Mouse (Mus musculus) myocyte (in vitro differentiated cells): ENCODE measurements at regions not wholly inside any gene's neighbourhood (a gene's known extent, or its start where the extent isn't known, plus 50 kb on each side); places are given as distances from the start of the nearest gene placed in this dataset.

Experiments
- H3K27me3 ChIP-seq: one replicate; pipeline ENCODE4 v1.6.1; 2011; ENCODE audit not compliant: control insufficient read depth, insufficient read depth, insufficient read length
- H3K36me3 ChIP-seq: one replicate; pipeline ENCODE4 v1.6.1; 2011; ENCODE audit not compliant: control insufficient read depth, insufficient read depth
- H3K4me2 ChIP-seq: one replicate; pipeline ENCODE4 v1.6.1; 2011; ENCODE audit warnings: low read depth, control low read depth
- H3K4me3 ChIP-seq: one replicate; pipeline ENCODE4 v1.5.1; 2011; ENCODE audit warnings: mild to moderate bottlenecking, control low read depth, moderate library complexity
- H3K79me2 ChIP-seq: one replicate; pipeline ENCODE4 v1.6.1; 2011; ENCODE audit not compliant: control insufficient read depth, insufficient read depth
- H3ac ChIP-seq: one replicate; pipeline ENCODE4 v1.6.1; 2011; ENCODE audit not compliant: control insufficient read depth, insufficient read length
- CEBPB ChIP-seq: IDR thresholded peaks from 2 replicates; pipeline ENCODE4 v1.6.1; 2011; ENCODE audit warnings: mild to moderate bottlenecking, moderate library complexity; ENCODE audit not compliant: poor library complexity, insufficient read depth, severe bottlenecking
- E2F4 ChIP-seq: IDR thresholded peaks from one replicate; pipeline ENCODE4 v1.6.1; 2011; ENCODE audit warnings: mild to moderate bottlenecking, control low read depth, moderate library complexity; ENCODE audit not compliant: insufficient read depth
- MAX ChIP-seq: IDR thresholded peaks from one replicate; pipeline ENCODE4 v1.6.1; 2011; ENCODE audit warnings: low read depth, mild to moderate bottlenecking, control low read depth
- MYOD1 ChIP-seq, 3 experiments: IDR thresholded peaks; one replicate each; pipeline ENCODE4 v1.6.1; 2011; ENCODE audit warnings: control low read depth in 2 of 3, low read depth in 2 of 3, mild to moderate bottlenecking in 2 of 3, moderate library complexity in 1 of 3; ENCODE audit not compliant: insufficient read length in 2 of 3, control insufficient read depth in 1 of 3
- MYOG ChIP-seq, 3 experiments: IDR thresholded peaks; one replicate each; pipeline ENCODE4 v1.6.1; 2011; ENCODE audit warnings: control low read depth in 2 of 3, low read depth in 2 of 3, mild to moderate bottlenecking in 2 of 3; ENCODE audit not compliant: insufficient read length in 2 of 3, control insufficient read depth in 1 of 3, insufficient read depth in 1 of 3
- POLR2A ChIP-seq: IDR thresholded peaks from one replicate; pipeline ENCODE4 v1.6.1; 2011; ENCODE audit warnings: low read depth, mild to moderate bottlenecking, control low read depth, moderate library complexity; ENCODE audit not compliant: insufficient read length
- POLR2AphosphoS2 ChIP-seq: IDR thresholded peaks from one replicate; pipeline ENCODE4 v1.6.1; 2011; ENCODE audit warnings: low read depth, control low read depth; ENCODE audit not compliant: insufficient read length
- REST ChIP-seq: IDR thresholded peaks from one replicate; pipeline ENCODE4 v1.6.1; 2011; ENCODE audit warnings: mild to moderate bottlenecking, control low read depth, moderate library complexity; ENCODE audit not compliant: insufficient read depth, insufficient read length
- SRF ChIP-seq: IDR thresholded peaks from one replicate; pipeline ENCODE4 v1.6.1; 2011; ENCODE audit warnings: low read depth; ENCODE audit not compliant: control insufficient read depth, insufficient read length
- TCF12 ChIP-seq: IDR thresholded peaks from one replicate; pipeline ENCODE4 v1.6.1; 2011; ENCODE audit warnings: mild to moderate bottlenecking, control low read depth; ENCODE audit not compliant: poor library complexity, insufficient read depth, severe bottlenecking
- TCF3 ChIP-seq: IDR thresholded peaks from one replicate; pipeline ENCODE4 v1.6.1; 2011; ENCODE audit warnings: low read depth, control low read depth; ENCODE audit not compliant: insufficient read length
- USF1 ChIP-seq: IDR thresholded peaks from one replicate; pipeline ENCODE4 v1.6.1; 2011; ENCODE audit warnings: low read depth, mild to moderate bottlenecking, control low read depth, moderate library complexity

- no peaks in the 10 kb centered on the region for H3K79me2 ChIP-seq
- no peaks in the 10 kb centered on the region for H3K27me3 ChIP-seq
- H3K36me3 ChIP-seq, result no peaks in the 10 kb centered on the region
- H3ac ChIP-seq, result no peak overlapping the region
- H3K4me3 ChIP-seq, result no peak overlapping the region
- H3K4me2 ChIP-seq, result no peak overlapping the region
- TF ChIP-seq MYOG (IDR thresholded peaks at IDR 0.05; ENCODE audit: control insufficient read depth in 1 of 3, insufficient read depth in 1 of 3, insufficient read length in 2 of 3, low read depth in 2 of 3) (no peak), MAX (no peak), CEBPB (no peak), TCF3 (no peak), SRF (no peak), USF1 (no peak), E2F4 (no peak), POLR2AphosphoS2 (no peak), REST (no peak), POLR2A (no peak), MYOD1 (IDR thresholded peaks at IDR 0.05; ENCODE audit: control insufficient read depth in 1 of 3, insufficient read length in 2 of 3, low read depth in 2 of 3) (no peak), TCF12 (no peak)
These were observed 112.9 kb upstream of the Tmem189 start for GRCm38 (mm10) chr2:167802494-167802893.

GRCm38 (mm10) chr2:167801389-167801788 lies 111.8 kb upstream of the Tmem189 start:
- Histone ChIP-seq H3K27me3 (no peaks in the 10 kb centered on the region), H3K4me2 (no peak overlapping the region), H3K4me3 (no peak overlapping the region), H3K36me3 (no peaks in the 10 kb centered on the region), H3K79me2 (no peaks in the 10 kb centered on the region), H3ac (no peak overlapping the region)
- TF ChIP-seq REST (no peak), MAX (no peak), E2F4 (no peak), TCF12 (no peak), POLR2AphosphoS2 (no peak), POLR2A (no peak), MYOG (IDR thresholded peaks at IDR 0.05; ENCODE audit: control insufficient read depth in 1 of 3, insufficient read depth in 1 of 3, insufficient read length in 2 of 3, low read depth in 2 of 3) (no peak), CEBPB (no peak), TCF3 (no peak), MYOD1 (IDR thresholded peaks at IDR 0.05; ENCODE audit: control insufficient read depth in 1 of 3, insufficient read length in 2 of 3, low read depth in 2 of 3) (no peak), SRF (no peak), USF1 (no peak)

DNA sequence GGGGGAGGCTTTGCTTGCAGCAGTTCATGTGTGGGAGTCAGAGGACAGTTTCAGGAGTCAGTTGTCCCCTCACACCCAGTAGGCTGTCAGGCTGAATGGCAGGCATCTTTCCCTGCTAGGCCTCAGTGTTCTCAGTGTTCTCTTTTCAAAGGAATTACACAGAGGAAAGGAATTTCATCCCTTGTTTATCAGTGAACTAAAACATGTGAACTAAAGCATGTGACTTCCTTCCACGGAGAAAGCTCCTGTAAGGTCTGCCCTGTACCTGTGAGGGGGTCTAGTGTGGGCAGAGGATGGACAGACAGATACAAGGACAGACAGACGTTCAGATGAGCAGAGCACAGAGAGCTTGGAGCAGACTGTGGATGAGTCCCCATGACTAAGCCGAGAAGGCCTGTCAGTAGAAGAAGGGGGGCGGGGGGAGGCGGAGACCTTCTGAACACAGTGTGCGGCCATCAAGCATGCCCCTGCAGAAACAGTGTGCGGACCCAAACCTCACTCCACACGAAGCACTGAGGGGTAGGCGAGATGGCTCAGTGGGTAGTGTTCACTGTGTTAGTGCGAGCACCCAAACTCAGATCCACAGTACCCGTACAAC lies 111.1 kb upstream of the Tmem189 start:
- Histone ChIP-seq H3K4me2 (no peak overlapping the region), H3K36me3 (no peaks in the 10 kb centered on the region), H3K27me3 (no peaks in the 10 kb centered on the region), H3K4me3 (no peak overlapping the region), H3ac (no peak overlapping the region), H3K79me2 (no peaks in the 10 kb centered on the region)
- TF ChIP-seq MYOG (IDR thresholded peaks at IDR 0.05; ENCODE audit: control insufficient read depth in 1 of 3, insufficient read depth in 1 of 3, insufficient read length in 2 of 3, low read depth in 2 of 3) (no peak), TCF3 (no peak), USF1 (peak; percentile 19), POLR2A (no peak), SRF (no peak)

DNA sequence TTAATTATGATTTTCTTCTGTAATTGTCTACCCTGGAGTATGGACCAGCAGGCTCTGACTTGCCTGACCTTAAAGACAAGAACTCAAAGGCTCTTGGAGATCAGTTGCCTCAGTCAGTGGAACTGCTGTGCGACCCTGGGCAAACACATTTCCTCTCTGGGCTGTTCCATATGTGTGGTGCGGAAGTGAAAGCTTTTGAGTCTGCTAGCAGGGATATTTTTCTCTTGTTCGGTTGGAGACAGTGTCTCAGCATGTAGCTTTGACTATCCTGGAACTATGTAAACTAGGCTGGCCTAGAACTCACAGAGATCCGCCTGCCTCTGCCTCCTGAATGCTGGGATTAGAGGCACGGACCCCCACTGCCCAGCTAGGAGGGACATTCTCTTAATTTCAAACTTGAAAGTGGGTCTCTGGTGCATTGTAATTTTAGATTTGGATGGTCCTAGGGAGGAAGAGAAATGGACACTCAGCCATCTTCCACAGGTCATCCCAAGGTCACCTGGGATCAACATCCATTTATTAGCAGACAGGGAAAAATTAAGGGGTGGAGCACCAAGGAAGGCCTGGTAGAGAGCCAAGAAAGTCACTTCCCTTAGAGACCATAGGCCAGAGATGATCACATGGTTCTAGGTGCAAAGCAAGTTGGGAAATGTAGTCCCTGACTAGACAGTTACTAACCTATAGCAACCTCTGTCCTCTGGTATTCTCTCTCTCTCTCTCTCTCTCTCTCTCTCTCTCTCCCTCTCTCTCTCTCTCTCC lies 110.2 kb upstream of the Tmem189 start:
- Histone ChIP-seq H3K79me2 (no peaks in the 10 kb centered on the region), H3K4me2 (no peak overlapping the region), H3K27me3 (no peaks in the 10 kb centered on the region), H3K36me3 (no peaks in the 10 kb centered on the region), H3K4me3 (no peak overlapping the region), H3ac (no peak overlapping the region)
- TF ChIP-seq REST, result no peak
- no peak for TF ChIP-seq MYOD1 (IDR thresholded peaks at IDR 0.05; ENCODE audit: control insufficient read depth in 1 of 3, insufficient read length in 2 of 3, low read depth in 2 of 3)
- TF ChIP-seq TCF3, result no peak
- TF ChIP-seq SRF, result no peak
- peak; percentile 95 for TF ChIP-seq USF1

DNA sequence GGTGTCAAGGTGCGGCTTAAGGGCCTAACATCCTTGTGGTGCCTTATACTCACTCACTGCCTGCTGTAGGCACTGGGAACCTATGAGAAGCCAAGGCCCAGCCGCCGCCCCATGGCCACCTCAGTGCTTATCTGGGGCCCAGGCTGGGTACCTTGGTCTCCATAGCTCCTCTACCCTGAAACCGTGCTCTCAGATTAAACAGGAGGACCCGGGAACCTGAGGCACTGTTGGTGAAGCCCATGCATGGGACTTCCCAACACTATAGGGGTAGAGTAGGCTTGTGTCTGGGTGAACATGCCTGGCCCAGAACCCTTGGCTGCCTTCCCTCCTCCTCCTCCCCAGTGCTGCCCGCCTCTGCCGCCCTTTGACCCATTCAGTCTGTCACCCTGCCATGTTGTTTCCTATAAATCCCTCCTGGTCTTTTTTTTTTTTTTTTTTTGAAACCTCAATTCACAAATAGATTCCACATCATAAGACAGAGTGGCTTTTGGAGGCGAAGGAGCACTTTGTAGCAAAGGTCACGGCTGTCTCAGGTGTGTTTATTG lies 109.4 kb upstream of the Tmem189 start:
- Histone ChIP-seq H3ac (no peak overlapping the region), H3K79me2 (no peaks in the 10 kb centered on the region), H3K4me2 (no peak overlapping the region), H3K4me3 (no peak overlapping the region), H3K27me3 (no peaks in the 10 kb centered on the region), H3K36me3 (no peaks in the 10 kb centered on the region)
- no peak for TF ChIP-seq CEBPB
- no peak for TF ChIP-seq POLR2AphosphoS2
